Mouse (Mus musculus) kidney, postnatal 14 days (tissue): Measurements from ENCODE around the gene Slc35d2.
"Not testable (repeated sequence)": the region's sequence is repeated elsewhere in the genome, so short reads cannot be mapped to it uniquely, and the experiment has no call there.

Source experiments
- DNase-seq: peaks from one replicate; pipeline ENCODE4 v3.0.0; 2022; ENCODE audit warnings: mixed read lengths

The Slc35d2 gene

DNA sequence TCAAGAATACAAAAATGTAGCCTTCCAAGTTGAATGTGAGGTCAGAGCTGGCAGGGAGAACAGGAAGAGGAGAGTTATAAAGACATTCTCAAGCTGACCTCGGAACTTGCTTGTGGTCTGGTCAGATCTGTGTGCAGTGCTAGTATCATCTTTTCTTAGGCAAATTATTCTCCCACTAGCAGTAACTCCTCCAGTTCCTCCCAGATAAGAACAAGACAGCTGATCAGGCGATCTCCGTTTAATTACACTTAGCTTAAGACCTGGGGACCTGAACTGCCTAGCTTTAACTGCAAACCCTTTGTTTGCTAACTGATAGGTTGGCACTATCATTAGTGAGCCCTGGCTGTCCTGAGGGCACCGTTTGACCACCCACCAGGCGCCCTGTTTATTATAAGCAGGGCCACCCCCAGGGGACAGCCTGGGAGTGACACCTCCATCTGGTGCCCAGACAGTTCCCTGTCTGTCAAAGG is 20.8 kb downstream of the Slc35d2 start:
- no peak for DNase-seq

DNA sequence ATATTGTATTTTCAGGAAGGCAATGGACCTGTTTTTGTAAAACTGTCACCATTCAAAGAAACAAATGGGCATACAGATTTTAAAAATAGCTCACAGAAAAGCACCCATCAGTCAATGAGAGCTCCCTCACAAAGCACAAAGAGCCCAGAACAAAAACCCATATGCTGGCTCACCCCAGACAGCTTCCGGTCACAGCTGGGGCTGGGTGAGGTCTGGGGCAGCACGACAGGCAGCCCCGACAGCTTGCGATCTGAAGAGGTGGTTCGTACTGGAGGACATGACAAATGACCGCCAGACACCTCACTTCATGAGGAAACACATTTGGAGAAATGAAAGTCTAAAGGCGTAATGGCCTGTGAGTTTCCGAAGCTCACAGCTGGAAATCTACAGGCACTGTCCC is 21.6 kb downstream of the Slc35d2 start:
- DNase-seq = peak; percentile 26

DNA sequence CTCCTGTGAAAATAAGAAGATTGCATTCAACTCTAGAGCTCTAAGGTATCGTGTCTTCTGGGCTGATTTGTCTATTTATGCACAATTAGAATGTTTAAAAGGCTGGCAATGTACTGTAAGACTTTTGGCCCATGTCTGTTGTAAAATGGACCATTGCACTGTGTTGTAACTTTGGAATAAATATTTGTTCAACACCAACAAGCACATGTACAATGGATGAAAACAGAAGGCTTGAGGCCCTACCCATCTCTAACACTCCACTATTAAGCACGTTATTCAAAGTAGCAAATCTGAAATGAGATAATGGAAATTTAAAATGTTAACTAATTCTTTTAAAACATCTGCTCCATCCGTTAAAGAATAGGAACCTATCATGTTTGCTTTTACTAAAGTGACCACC is 22.1 kb downstream of the Slc35d2 start:
- DNase-seq = no peak

DNA sequence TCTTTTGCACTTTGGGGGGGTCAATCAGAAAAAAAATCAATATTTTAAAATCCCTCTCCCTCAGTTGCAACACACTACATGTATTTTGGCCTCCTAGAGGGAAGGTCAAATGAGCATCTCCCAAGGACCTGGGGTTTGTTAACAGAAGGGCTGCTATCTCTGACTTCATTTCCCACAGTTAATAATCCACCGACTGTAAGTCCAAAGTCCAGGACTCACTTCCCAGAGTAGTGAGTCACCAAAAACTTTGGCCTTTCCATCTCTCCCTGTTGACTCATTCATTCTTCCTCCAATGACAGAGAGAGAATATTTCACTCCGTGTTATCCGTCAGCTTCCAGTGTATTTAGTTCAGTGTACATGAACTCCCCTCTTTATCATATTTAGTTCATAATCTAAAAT is 23.5 kb downstream of the Slc35d2 start:
- peak; percentile 32 for DNase-seq

DNA sequence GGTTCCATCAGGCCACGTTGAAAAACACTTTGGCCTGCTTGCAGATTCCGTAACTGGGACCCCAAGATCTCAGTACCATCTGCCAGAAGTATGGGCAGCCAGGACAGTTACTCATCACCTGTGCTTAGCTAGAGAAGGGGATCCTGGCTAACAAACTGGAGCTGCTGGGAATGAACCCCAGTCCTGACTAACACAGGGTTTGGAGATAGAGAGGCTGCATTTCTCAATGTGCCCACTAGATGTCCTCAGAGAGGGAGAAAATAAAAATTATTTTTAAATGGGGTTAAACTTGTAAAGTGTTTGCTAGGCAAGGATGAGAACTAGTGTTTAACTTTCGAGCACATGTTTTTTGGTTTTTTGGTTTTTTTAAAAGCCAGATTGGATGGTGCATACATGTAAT is 29.0 kb downstream of the Slc35d2 start:
- peak; percentile 57 for DNase-seq

DNA sequence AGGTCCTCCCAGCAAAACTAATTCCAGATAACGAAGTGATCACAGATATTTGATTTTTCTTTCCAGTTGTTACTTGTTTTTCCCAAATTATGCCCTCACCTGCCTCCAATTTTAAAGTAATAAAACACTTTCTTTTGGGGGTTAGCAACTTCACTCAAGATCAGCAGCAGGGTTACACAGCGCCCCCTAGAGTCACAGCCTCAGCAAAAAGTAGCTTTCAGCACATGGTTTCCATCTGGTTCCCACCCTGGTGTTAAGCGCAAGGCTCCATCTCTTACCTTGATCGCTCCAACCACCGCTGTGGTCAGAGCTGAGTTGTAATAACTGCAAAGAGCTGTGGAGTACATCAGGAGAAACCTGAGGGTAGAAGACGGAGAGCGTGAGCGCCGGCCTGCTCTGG is 30.2 kb downstream of the Slc35d2 start:
- DNase-seq = peak; percentile 33

DNA sequence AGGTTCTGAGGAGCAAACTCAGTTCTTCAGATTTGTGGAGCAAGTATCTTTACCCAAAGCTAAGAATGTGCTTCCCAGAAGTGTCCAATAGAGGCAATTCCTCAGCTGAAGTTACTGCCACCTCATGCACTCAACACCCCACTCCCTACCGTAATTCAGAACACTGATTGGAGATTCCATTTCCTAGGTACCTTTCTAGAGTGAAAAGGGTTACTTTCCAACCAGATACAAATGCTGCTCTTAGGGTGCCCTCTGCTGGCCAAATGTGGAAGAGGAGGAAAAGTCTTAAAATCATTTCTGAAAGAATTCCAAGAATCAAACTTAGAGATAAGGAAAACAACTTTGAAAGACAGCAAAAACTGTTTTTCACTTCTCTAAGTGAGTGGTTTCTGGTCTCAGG is 35.8 kb downstream of the Slc35d2 start:
- DNase-seq = peak; percentile 81

DNA sequence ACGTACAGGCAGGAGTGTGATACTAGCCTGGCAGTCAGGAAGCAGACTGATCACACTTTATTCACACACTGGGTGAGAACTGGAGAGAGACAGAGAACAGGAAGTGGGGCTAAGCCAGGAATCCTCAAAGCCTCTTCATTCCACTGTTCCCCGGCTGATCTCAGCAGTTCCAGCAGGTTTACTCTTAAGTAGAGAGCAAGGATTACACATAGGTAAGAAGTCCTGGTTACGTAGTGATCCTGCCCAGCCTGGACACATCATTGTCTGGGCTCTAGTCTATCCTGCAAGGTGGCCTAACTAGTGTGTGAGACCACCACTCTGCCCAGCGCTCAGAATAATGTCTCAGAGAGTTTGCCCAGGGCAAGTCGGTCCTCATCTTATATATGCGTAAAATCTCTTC is 36.4 kb downstream of the Slc35d2 start:
- no peak for DNase-seq

DNA sequence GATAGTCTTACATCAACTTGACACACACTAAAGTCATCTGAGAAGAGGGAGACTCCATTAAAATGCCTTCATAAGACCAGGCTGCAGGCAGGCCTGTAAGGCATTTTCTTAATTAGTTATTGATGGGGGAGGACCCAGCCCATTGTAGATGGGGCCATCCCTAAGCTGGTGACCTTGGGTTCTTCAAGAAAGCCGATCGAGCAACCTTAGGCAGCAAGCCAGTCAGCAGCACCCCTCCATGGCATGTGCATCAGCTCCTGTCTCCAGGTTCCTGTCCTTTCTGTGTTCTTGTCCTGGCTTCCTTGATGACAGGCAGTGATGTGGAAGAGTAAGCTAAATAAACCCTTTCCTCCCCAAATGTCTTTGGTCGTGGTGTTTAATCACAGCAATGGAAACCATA is 37.0 kb downstream of the Slc35d2 start:
- no peak for DNase-seq

DNA sequence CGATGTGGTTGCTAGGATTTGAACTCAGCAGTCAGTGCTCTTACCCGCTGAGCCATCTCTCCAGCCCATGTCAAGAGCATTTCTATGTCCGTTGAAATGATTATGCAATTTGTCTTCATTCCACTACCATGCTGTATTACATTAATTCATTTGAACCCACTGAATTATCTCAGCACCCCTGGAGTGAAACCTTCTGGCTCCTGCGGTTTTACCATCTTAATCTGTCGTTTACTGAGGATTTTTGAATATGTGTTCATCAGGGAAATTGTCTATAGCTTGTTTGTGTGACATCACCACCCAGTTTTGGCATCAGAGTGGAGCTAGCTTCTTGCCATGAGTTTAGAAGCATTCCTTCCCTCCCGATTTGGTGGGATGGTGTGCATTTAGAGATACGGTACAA is 38.2 kb downstream of the Slc35d2 start:
- DNase-seq = no peak

DNA sequence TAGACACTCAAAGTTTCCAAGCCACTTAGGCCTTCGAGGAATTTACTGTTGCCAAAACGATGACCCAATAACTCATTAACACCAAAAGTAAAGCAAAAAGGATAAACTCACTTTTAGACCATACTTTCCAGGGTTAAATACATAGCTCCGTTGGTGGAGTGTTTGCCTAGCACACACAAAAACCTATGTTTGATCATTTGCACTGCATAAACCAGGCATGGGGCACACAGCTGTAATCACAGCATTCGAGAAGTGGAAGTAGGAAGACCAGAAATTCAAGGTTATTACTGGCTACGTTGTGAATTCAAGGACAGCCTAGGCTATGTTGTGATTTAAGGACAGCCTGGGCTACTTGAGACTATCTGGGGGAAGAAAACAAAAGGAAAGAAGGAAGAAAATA is 38.9 kb downstream of the Slc35d2 start:
- no peak for DNase-seq

DNA sequence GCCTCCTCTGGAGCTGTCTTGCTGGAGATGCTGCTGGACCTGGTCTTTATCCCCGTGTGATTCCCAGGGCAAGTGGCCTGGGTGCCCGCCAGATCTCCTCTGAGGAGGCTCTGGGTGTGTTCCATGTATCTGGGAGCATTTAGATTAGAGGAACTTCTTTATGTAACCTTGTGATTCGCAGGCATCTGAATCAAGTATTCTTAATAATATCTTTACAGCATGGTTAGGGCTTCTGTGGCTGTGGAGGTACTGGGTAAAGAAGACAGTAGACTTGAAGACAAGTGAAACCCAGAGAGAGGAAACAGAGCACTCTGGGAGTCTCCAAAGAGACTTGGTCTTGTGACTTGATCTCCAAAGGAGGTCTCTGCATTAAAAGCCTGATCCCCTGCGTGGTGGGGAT is 40.0 kb downstream of the Slc35d2 start, which contains the start of gene Hsd17b3:
TSS of gene Hsd17b3 (minus strand) at position 101 of the 400 bp plus-strand sequence.
- no peak for DNase-seq

DNA sequence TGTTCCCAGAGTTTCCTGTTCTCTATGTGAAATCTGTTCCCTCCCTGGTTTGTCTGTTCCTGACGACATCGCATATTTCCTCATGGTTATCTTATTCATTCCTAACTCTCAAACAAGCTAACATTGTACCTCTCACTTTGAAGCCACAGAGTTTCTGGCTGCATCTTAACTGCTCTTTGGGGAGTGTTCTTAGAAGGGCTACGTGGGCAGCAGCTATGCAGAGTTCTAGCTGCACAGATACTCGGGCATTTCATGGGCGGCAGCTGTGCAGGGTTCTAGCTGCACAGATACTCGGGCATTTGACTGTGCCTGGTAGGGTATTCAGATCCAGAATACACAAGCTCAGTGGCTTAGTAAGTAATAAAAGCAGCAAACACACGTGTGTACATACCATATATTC is 41.1 kb downstream of the Slc35d2 start:
- DNase-seq = no peak

DNA sequence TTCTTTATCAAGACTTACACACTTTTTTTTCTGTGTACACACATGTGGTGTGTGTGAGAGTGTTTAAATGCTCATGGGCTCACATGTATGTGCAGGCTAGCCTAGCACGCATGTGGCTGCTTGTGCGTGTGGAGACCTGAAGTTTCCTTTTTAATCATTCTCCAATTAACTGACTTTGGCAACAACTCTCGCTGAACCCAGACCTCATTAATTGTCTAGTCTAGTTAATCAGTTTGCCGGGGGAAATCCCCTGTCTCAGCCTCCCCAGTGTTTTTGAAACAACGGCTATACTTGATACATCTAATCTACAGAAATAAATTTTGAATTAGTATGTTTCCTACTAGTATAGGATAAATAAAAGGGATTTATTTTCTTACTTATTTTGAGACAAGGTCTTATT is 43.1 kb downstream of the Slc35d2 start:
- DNase-seq = peak; percentile 29

DNA sequence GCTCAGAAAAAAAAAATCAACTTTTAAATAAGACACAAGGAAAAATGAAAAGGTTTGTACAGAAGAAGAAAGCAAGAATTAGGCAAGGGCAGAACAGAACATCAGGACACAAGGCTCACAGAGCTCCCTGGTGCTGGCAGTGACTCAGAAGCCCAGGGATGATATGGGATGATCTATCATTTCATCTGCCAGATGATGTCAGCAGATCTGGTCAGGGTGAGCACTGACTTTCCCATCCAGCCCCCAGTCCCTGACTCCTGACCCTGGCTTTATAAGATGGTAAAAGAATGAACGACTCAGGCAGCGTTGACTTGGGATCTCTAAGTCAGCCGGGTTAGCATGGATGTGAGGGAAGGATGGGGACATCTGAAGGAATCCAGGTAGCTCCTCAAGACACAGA is 45.8 kb downstream of the Slc35d2 start:
- no peak for DNase-seq

DNA sequence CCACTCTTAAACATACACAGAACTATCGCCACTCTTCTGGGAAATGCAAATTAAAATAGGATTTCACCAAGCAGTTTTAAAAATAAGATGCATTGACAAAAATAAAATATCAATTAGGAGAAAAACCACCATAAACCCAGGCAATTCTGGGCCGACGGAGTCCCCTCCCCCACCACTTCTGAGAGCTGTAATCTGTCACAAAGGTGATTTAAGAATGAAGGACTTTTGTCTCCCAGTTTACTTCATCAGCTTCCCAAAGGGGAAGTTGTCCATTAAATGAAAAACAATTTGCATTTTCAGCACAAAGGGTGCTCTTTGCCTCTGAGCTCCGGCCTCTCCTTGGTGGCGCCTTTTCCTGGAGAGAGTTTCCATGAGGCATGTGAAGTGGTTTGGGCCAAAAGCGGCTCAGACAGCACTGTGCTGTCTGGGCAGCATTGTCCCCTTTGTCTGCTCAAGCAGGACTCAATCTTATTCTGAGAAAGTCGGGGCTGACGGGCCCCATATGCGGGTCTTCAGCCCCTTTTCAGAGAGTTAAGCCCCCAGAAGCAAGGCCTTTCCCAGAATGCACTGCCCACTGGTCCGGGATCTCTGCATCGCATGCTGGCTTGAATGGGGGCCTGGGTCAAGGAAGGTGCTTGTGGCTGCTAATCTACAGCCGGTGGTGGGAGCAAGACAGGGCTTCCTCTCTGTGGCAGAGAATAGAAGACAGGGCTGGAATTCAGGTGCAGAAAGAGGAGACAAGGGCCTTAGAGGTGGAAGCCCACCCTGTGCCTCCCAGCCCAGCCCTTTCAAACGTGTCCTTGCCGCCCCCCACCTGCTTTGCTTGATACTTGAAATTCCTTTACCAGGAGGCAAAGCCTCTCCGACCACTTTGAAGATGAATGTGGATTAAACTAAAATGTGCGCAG is 47.9 kb downstream of the Slc35d2 start:
- peak; percentile 39 for DNase-seq

DNA sequence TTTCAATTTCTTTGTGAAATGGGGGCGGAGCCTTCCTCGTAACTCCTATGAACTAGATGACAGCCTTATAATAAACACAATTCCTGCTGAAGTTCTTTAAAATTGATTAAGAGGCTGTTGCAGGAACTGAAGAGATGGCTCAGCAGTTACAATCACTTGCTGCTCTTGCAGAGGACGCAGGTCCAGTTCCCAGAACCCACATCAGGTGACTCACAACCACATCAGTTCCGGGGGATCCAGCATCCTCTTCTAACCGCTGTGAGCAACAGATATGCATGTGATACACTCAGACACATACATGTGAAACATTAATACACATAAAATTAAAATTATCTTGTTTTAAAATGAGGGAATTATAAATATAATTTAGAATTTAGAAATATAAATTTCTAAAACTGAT is 51.6 kb downstream of the Slc35d2 start:
- no peak for DNase-seq

DNA sequence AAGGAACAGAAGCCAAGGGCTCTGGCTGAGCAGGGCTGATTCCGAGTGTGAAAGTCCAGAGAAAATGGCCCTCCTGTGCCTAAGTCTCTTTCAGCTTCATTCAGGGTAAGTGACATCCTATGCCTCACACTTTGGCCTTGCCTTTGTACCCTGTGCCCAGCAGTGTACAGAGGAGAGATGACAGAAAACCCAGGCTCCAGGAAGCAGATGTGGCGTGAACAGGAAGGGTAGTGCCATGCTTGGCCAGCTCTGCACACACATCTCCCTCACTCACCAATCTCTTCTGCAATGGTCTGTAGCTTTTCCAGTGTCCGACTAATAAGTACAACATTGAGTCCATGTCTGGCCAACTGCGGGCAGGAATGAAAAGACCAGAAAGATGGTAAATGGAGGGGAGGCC is 53.1 kb downstream of the Slc35d2 start:
- DNase-seq = no peak

DNA sequence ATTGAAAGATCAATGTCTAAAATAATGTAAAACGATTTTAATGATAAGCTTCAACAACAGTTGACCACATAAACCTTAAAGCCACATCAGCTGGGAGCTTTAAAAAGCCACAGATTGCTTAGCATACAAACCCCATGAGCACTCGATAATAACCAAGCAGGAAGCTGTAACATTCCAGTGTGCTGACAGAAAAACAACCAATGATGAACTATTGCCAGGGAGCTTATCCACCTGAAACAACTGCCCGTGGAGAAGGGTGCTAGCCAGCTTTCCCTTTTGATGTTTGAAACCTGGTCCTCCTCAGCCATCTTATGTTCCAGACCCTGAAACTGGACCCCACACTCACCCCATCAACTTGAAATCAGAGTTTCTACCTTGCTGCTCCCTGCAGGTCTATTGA is 62.5 kb downstream of the Slc35d2 start:
- no peak for DNase-seq

DNA sequence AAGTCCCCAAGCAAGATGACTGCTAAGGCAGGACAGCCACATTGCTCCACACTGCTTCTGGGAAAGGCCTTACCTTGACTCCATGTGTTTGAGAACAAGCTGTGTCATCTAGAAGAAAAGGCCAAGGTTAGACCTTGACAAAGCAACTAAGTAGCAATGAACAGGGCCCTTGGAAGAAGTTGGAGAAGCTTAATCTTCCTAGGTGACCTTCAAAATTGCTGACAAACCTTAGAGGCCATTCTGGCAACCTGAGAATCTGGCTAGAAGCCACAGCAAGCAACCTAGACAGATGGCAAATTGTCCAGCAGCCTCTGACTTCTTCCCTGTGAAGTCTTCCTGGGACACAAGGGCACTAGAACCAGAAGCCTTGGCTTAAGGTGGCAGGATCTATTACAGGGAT is 64.9 kb downstream of the Slc35d2 start:
- DNase-seq = no peak

DNA sequence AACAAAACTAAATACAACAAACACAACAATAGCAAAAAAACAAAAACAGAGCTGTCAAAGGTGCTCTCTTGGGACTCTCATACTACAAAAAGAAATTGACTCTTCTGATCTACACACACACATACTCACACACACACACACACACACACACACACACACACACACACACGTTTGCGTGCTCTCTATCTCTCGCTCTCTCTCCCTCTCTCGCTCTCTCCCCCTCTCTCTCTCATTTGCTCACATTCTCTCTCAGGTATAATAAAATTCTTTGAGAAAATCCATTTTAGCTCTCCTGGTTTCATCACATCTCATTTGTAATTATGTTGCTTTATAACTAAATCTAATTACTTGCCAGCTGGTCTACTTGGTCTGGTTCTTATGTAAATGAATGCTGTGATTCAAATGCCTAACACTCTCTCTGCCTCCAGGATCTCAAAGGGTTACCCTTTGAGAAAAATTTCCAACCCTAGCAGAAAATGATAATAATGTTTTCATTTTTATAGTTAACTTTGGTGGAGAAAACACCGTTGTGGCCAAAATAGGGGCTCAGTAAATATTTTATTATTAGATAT is 68.1 kb downstream of the Slc35d2 start:
- DNase-seq = no peak

DNA sequence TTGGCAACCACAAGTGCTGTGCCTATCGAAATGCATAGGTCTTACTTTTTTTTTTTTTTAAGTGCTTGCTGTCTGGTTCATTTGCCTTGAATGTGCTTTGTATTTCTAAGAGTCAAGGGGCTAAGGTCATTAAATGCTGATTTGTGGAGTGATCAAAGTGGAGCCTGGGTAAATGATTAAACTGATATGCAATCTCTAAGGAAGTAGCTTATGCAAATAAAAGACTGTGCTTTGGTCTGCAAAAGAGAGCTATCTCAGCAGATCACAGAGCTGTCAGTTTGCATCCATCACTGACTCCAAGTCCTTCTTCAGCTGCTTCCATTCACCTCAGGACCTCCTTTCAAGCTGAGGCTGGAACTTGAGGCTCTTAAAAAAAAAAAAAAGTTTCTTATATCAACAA is 75.2 kb downstream of the Slc35d2 start:
- peak; percentile 21 for DNase-seq

DNA sequence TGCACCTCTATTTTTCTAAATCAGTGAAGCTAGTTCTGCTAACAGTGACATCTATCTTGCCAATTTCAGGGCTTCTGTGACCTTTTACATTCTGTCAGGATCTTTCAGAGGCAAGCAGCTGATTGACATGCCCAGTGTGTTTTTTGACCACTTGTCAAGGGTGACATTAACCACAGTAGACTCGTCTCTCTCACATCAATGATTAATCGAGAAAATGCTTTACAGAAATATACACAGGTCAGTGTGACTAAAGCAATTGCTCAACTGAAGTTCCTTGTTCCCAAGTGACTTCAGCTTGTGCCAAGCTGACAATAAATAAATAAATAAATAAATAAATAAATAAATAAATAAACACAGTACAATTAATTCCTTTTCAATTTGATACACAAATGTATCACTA is 76.9 kb downstream of the Slc35d2 start:
- not testable (repeated sequence) for DNase-seq

DNA sequence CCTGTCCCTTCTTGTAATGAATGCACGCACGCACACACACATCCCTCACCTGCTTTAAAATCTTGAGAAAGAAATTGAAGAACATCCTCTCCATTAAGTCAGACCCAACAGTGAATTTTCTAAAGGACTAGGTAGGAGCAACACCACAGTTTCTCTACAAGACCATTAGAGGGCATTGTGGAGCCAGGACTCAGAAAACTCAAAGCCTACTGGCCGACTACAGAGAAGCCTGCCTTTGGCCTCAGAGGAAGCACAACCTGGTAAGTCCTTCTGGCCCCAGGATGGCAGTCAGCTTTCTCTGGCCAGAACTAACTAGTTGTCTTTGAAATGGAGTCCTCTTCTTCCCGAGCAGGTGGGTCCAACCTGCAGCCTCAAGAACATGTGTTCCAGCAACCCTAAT is 78.3 kb downstream of the Slc35d2 start:
- DNase-seq = peak; percentile 32
